Mouse (Mus musculus) brain, embryonic 14.5 days (tissue): Measurements from ENCODE around the gene Eps15l1.

Experiments used
- CTCF ChIP-seq: fragments of 200-500 bp; IDR thresholded peaks from 2 replicates; pipeline ENCODE4 v1.5.1; 2012; ENCODE audit warnings: inconsistent platforms, mild to moderate bottlenecking, moderate library complexity, borderline replicate concordance; ENCODE audit not compliant: insufficient read depth, insufficient read length; ENCODE audit errors: extremely low read depth
- POLR2A ChIP-seq: fragments of 200-500 bp; IDR thresholded peaks from 2 replicates; pipeline ENCODE4 v1.6.1; 2012; ENCODE audit warnings: mild to moderate bottlenecking, inconsistent platforms, borderline replicate concordance; ENCODE audit not compliant: poor library complexity, insufficient read depth, insufficient read length, severe bottlenecking; ENCODE audit errors: extremely low read depth

DNA sequence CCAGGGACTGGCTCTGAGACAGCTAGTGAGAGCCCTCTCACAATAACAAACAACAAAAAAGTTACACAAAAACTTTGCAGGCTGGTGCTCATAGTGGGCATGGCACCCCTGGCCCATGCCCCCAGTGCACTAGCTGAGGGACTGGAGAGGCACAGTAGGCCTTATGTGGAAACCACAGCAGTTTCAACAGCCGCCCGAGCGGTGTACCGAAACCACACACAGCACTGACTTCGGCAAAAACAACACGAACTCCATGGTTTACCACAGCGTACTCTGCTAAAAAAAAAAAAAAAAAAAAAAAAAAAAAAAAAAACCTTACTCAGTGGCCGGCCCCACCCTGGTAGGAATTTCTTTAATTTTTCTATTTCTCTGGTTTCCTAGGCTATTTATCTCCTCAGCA lies 70.5 kb downstream of the Eps15l1 start:
- no peak for TF ChIP-seq CTCF
- no peak for TF ChIP-seq POLR2A
